Mouse (Mus musculus): ENCODE data around the gene Mfap3l. TPM values are rescaled to one million over a fixed set of nuclear protein-coding genes. Genes with fewer than 3 reads are reported as not detected.
"Not testable (repeated sequence)": the region's sequence is repeated elsewhere in the genome, so short reads cannot be mapped to it uniquely, and the experiment has no call there.

The Mfap3l gene
- polyA plus RNA-seq, 1 experiment from 2014 or later, result 2.6 TPM

DNA sequence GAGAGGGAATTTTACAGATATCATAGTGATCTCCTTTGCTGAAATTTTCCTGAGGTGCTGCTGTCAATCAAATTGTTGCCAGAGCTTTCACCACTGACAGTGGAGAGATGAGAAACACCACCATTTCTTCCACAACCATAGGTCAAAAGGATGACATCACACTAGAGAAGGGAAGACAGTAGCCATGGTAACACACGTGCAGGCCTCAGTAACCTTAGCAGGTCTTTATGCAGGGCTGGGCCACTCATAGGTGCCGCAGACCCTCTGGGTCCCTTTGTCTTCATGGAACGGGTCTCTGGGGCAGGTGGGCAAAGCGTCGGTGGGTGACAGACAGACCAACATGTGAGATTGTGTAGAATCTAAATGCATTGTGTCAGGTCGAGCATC, 25.5 kb downstream of the Mfap3l start:
- ATAC-seq (replicated peaks), result peak; percentile 78
- Histone ChIP-seq H3K27me3 (replicated peaks) (no peaks in the 10 kb centered on the region), H3K4me3 (no peak overlapping the region), H3K27ac (no peak overlapping the region), H3K4me1 (peaks cover 6% of the 10 kb centered on the region; the same call in 1 of the 2 replicates), H3K9me3 (no peaks in the 10 kb centered on the region), H3K9ac (no peak overlapping the region), H3K4me2 (no peak overlapping the region), H3K36me3 (replicated peaks) (no peaks in the 10 kb centered on the region)
- 64% methylated on average over 6 of the region's 6 CpGs for WGBS

DNA sequence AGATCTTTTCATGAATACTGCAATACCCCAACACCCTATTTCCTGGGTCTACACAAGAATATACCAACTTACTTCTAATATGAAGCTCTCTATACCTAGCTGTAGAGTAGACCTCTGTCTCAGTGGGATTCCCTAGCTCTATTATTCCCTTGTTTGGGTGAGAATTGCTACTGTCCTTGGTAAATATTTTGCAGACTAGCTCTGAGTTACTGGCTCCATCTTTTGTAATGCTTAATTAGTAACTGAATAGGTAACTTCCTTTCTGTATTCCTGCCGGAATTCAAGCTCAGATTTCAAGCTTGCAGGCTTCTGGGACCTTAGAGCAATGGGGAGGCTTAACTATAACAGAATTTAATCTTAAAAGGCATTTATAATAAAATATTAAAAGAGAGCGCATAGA, 26.1 kb downstream of the Mfap3l start:
- H3K4me2 ChIP-seq; H3K36me3 ChIP-seq (replicated peaks); H3K9me3 ChIP-seq; H3K4me1 ChIP-seq; H3K27me3 ChIP-seq (replicated peaks); H3K27ac ChIP-seq; H3K4me3 ChIP-seq; H3K9ac ChIP-seq; ATAC-seq (replicated peaks): not testable (repeated sequence)
- 67% methylated on average over 2 of the region's 2 CpGs for WGBS

DNA sequence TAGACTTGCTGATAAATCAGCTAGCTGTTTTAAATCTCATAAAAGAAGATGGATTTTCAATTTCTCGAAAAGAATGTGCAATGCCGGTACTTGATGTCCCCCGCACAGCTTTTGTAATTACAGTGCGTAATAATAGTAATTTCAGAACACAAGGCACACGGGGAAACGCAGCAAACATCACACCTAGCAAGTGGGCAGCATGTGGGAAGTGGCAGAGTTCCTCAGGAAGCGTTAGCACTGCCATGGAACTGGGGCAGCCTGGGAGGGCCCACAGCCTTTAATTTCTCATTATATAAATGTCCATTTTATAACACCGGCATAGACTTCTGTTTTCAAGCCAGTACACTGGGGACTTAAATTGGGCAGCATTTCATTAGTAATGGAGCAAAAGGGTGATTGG, 27.1 kb downstream of the Mfap3l start:
- no peak overlapping the region for H3K4me2 ChIP-seq

DNA sequence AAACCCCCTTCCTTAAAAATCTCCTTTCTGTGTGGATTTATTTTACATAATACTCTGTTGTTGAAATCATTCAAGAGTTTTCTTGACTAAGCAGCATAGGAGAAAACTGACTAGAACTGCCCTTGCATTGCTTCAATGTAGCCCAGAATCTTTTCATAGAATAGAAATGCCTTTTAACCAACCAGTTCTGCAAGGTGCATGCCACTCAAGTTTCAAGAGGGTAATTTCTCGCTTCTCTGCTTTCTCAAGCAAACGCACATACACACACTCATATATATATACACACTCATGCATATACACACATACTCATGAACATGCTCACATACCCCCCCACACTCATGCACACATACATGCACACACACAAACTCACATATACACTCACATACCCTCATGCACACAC, 28.6 kb downstream of the Mfap3l start:
- H3K9ac ChIP-seq, result no peak overlapping the region
- no peak overlapping the region for H3K4me3 ChIP-seq

More for the DNA sequence above, 27.1 kb downstream of the Mfap3l start:
- no peak overlapping the region for H3K4me3 ChIP-seq
- H3K27me3 ChIP-seq (replicated peaks), result no peaks in the 10 kb centered on the region
- no peaks in the 10 kb centered on the region for H3K36me3 ChIP-seq (replicated peaks)
- no peak overlapping the region for H3K27ac ChIP-seq
- H3K9me3 ChIP-seq, result no peaks in the 10 kb centered on the region
- H3K9ac ChIP-seq, result no peak overlapping the region
- 87% methylated on average over 8 of the region's 8 CpGs for WGBS
- ATAC-seq (replicated peaks), result no peak
- peaks cover 6% of the 10 kb centered on the region; the same call in 1 of the 2 replicates for H3K4me1 ChIP-seq

DNA sequence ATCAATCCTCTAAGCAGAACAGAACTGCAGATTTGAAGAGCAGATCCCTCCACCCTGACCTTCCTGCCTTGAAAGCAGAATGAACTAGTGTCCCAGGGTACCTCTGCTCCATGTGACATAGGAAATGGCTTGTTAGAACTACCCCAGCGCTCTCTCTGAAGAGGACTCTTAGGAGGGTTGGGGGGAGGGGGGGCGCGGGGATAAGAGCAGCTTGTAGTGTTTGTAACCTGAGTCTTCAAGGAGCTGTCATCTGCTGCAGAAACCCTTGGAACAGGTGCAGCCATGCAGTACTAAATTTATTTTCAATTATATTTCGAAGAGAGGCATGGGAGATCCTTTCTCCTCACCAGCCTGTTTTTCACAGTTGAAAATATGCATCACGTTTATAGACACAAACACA, 30.9 kb downstream of the Mfap3l start:
- H3K4me1 ChIP-seq, result no peaks in the 10 kb centered on the region
- no peaks in the 10 kb centered on the region for H3K36me3 ChIP-seq (replicated peaks)
- no peak overlapping the region for H3K27ac ChIP-seq
- no peak; the same call in 1 of the 2 replicates for ATAC-seq (replicated peaks)
- H3K27me3 ChIP-seq (replicated peaks), result no peaks in the 10 kb centered on the region
- H3K4me2 ChIP-seq, result no peak overlapping the region
- no peak overlapping the region for H3K9ac ChIP-seq
- no peaks in the 10 kb centered on the region for H3K9me3 ChIP-seq
- no peak overlapping the region for H3K4me3 ChIP-seq
- WGBS, result 50% methylated on average over 5 of the region's 5 CpGs

More for the DNA sequence above, 28.6 kb downstream of the Mfap3l start:
- H3K9me3 ChIP-seq, result no peaks in the 10 kb centered on the region
- H3K36me3 ChIP-seq (replicated peaks), result no peaks in the 10 kb centered on the region
- no peak overlapping the region for H3K27ac ChIP-seq
- no peak overlapping the region for H3K4me2 ChIP-seq
- peaks cover 6% of the 10 kb centered on the region; the same call in 1 of the 2 replicates for H3K4me1 ChIP-seq
- H3K27me3 ChIP-seq (replicated peaks), result no peaks in the 10 kb centered on the region
- 93% methylated on average over 2 of the region's 2 CpGs for WGBS
- ATAC-seq (replicated peaks), result no peak

DNA sequence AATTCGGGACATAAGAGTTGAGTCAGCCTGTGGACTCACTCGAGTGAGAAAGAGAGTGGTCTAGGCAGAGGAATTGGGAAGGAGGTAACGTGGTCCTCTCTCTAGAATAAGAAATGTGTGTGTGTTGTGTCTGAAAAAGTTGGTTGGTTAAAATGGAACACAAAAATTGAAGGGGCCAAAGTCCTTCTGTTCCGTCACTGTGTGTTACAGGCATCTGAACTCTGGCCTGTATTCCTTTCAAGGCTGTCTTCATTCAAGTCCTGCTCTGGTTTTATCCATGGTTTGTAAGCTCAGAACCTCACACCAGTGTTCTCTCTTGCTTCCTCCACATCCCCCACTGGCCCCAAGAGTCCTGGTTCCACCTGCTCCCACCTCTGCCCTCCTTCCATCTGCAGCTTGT, 33.2 kb downstream of the Mfap3l start:
- 79% methylated on average over 4 of the region's 4 CpGs for WGBS
- Histone ChIP-seq H3K4me2 (no peak overlapping the region), H3K27ac (no peak overlapping the region), H3K36me3 (replicated peaks) (no peaks in the 10 kb centered on the region), H3K9me3 (no peaks in the 10 kb centered on the region), H3K9ac (no peak overlapping the region), H3K4me3 (no peak overlapping the region), H3K27me3 (replicated peaks) (no peaks in the 10 kb centered on the region), H3K4me1 (no peaks in the 10 kb centered on the region)
- ATAC-seq (replicated peaks), result no peak

DNA sequence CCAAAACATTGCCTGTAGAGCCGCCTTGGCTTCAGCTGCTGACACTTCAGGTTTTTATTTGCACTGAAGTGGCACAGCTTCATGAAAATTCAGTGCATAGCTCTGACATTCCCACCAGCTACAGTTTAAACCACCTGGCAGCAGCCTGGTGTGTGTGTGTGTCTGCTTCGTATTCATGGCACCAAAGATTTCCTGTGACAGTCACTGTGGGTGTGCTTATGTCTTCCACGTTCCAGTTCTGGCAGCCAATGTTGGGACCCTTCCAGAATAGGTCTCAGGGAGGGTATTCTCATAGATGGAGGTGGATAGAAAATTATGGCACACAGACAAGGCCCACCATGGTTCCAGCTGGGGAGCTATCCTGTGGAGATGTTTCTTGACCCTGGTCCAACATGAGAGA, 34.2 kb downstream of the Mfap3l start:
- no peak overlapping the region for H3K4me3 ChIP-seq
- H3K9ac ChIP-seq, result no peak overlapping the region
- H3K9me3 ChIP-seq, result no peaks in the 10 kb centered on the region
- no peaks in the 10 kb centered on the region for H3K27me3 ChIP-seq (replicated peaks)
- no peaks in the 10 kb centered on the region for H3K36me3 ChIP-seq (replicated peaks)
- H3K4me2 ChIP-seq, result no peak overlapping the region
- no peak overlapping the region for H3K27ac ChIP-seq
- WGBS, result 61% methylated on average over 3 of the region's 3 CpGs
- ATAC-seq (replicated peaks), result peak; percentile 55
- no peaks in the 10 kb centered on the region for H3K4me1 ChIP-seq

DNA sequence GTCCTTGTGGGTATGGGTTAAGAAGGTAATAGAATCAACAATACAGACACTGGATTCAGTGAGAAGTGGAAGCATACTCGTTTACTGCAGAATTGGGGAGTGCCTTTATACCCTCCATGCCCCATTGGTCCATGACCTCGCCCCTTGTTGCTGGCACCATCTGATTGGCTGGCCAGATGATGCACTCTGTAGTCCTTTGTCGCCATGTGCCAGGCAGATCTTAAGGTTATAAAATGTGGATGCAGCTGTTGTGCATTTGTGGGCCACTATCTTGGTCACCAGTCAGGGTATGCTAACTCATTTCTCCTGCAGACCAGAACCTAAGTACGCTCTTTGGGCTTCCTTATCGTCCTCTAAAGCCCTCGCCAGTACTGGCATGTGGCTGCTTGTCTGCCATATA, 46.0 kb downstream of the Mfap3l start:
- H3K27me3 ChIP-seq (replicated peaks), result no peaks in the 10 kb centered on the region
- H3K4me3 ChIP-seq, result no peak overlapping the region
- H3K9ac ChIP-seq, result no peak overlapping the region
- H3K36me3 ChIP-seq (replicated peaks), result no peaks in the 10 kb centered on the region
- H3K4me1 ChIP-seq, result no peaks in the 10 kb centered on the region
- no peak overlapping the region for H3K4me2 ChIP-seq
- no peak for ATAC-seq (replicated peaks)
- 91% methylated on average over 6 of the region's 6 CpGs for WGBS
- H3K27ac ChIP-seq, result no peak overlapping the region
- H3K9me3 ChIP-seq, result no peaks in the 10 kb centered on the region

DNA sequence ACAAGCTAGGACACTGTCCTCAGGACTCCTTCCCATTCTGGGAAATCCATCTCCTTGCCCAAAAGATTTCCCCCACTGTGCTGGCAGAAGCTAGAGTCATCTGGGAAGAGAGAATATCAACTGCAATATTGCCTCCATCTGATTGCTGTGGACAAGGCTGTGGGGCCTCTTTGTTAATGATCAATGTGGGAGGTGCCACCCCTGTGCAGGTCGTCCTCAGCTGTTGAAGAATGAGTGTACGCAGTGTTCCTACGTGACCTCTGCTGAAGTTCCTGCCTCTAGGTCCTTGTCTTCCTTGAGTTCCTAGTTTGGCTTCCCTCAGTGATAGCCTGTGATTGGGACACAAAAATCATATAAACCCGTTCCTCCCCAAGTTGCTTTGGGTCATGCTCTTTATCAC, 49.2 kb downstream of the Mfap3l start:
- H3K9ac ChIP-seq, result no peak overlapping the region
- no peaks in the 10 kb centered on the region for H3K27me3 ChIP-seq (replicated peaks)
- no peak overlapping the region for H3K4me2 ChIP-seq
- H3K36me3 ChIP-seq (replicated peaks), result no peaks in the 10 kb centered on the region
- no peak overlapping the region for H3K27ac ChIP-seq
- no peaks in the 10 kb centered on the region for H3K4me1 ChIP-seq
- ATAC-seq (replicated peaks), result no peak
- no peaks in the 10 kb centered on the region for H3K9me3 ChIP-seq
- H3K4me3 ChIP-seq, result no peak overlapping the region
- 90% methylated on average over 4 of the region's 4 CpGs for WGBS

DNA sequence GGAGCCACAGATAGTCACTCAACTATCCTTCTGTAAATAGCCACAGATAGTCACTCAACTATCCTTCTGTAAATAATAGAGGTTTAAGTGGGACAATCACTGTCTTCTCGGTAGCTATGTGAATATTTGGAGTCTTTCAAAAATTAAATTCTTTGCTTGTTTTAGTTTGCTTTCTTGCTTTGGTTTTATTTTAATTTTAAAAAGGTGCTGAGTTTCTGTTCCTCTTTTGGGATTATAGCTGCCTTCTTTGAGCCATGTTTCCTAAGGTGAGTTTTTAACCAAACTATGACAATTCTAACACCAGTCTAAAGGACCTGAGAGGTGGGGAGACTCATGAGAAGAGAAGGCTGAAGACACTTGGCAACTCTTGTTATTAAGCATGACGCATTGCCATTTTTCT, 49.7 kb downstream of the Mfap3l start:
- no peaks in the 10 kb centered on the region for H3K27me3 ChIP-seq (replicated peaks)
- ATAC-seq (replicated peaks), result no peak
- no peak overlapping the region for H3K9ac ChIP-seq
- no peaks in the 10 kb centered on the region for H3K4me1 ChIP-seq
- H3K36me3 ChIP-seq (replicated peaks), result no peaks in the 10 kb centered on the region
- H3K4me3 ChIP-seq, result no peak overlapping the region
- H3K27ac ChIP-seq, result no peak overlapping the region
- H3K9me3 ChIP-seq, result no peaks in the 10 kb centered on the region
- H3K4me2 ChIP-seq, result no peak overlapping the region
- WGBS, result 93% methylated on average over 2 of the region's 2 CpGs

DNA sequence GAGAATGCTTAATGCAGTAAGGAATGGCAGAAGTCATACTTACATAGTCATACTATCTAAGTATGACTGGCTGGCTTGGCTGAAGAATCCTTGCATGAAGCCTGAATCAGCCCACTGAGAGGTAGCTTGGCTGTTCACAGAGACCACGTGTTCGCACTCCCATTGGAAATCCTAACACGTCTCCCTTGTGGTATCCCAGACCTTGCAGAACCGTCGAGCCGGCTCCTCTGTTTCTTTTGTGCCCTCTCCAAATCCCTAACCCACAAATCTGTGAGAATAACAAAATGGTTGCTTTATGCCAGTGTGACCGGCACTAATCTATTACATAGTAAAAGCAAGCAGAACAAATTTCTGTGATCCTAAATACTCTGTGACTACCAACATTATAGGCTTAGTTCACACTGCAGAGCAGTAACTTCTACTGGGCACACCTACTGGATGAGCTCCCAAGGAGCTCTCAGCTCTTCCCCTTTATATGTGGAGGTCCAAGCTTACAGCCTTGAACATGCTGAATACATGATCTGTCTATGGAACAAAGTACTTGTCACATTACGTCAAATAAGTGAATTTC, 79.0 kb downstream of the Mfap3l start:
- H3K4me3 ChIP-seq, result no peak overlapping the region
- ATAC-seq (replicated peaks), result peak; percentile 84
- no peaks in the 10 kb centered on the region for H3K9me3 ChIP-seq
- WGBS, result 50% methylated on average over 8 of the region's 8 CpGs
- no peak overlapping the region for H3K27ac ChIP-seq
- no peaks in the 10 kb centered on the region for H3K36me3 ChIP-seq (replicated peaks)
- no peaks in the 10 kb centered on the region for H3K4me1 ChIP-seq
- H3K4me2 ChIP-seq, result no peak overlapping the region
- no peak overlapping the region for H3K9ac ChIP-seq
- no peaks in the 10 kb centered on the region for H3K27me3 ChIP-seq (replicated peaks)

DNA sequence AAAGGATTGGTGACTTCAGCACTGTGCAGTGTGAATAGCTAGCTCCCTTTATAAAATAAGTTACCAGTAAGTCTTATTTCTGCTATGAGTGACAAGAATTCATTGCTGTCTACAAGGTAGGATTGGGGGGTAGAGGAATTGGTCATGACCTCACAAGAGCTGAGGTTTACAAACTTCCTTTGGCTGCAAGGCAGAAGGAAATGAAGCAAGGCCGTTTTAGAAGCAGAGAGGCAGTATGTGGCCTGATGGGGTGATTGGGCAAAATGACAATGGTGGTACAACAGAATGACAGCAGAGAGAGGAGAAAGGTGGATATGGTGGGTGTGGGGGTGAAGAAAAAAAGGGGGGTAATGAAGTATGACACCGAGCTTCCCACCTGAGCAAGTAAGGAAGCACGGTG, 82.1 kb downstream of the Mfap3l start:
- H3K4me1 ChIP-seq, result 0 out of 2 replicates have a peak, but pooled peaks cover 5% of the 10 kb centered on the region
- H3K27me3 ChIP-seq (replicated peaks), result no peaks in the 10 kb centered on the region
- no peak overlapping the region for H3K4me2 ChIP-seq
- WGBS, result 93% methylated on average over 3 of the region's 3 CpGs
- no peak overlapping the region for H3K27ac ChIP-seq
- H3K36me3 ChIP-seq (replicated peaks), result no peaks in the 10 kb centered on the region
- H3K9ac ChIP-seq, result no peak overlapping the region
- no peaks in the 10 kb centered on the region for H3K9me3 ChIP-seq
- ATAC-seq (replicated peaks), result no peak
- no peak overlapping the region for H3K4me3 ChIP-seq

DNA sequence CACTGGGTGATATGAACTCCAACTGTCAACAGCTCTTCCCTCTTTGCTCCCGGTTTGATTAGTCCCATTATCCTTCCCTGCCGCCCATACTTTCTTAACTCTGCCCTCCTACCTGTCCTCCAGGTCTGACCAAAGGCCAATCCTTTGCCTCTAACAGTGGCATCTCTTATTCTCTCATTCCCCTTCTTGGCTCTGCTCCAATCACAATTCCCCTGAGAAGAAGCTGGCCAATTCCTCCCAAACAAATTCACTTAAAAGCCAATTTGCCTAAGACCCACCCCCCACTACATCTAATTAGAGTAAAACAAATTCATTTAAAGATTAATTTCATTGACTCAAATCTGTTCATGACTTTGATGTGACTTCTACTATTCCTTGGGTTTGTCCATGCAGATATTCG, 86.1 kb downstream of the Mfap3l start:
- WGBS, result 63% methylated on average over 3 of the region's 3 CpGs

More for the DNA sequence above, 86.1 kb downstream of the Mfap3l start:
- H3K27ac ChIP-seq, result no peak overlapping the region
- ATAC-seq (replicated peaks), result no peak
- no peaks in the 10 kb centered on the region for H3K27me3 ChIP-seq (replicated peaks)
- H3K4me2 ChIP-seq, result no peak overlapping the region
- 0 out of 2 replicates have a peak, but pooled peaks cover 5% of the 10 kb centered on the region for H3K4me1 ChIP-seq
- H3K9ac ChIP-seq, result no peak overlapping the region
- H3K4me3 ChIP-seq, result no peak overlapping the region
- H3K36me3 ChIP-seq (replicated peaks), result no peaks in the 10 kb centered on the region
- no peaks in the 10 kb centered on the region for H3K9me3 ChIP-seq

Data from midbrain, embryonic 15.5 days (tissue).